Mouse (Mus musculus): ENCODE data around the gene Slc44a5. TPM values are rescaled to one million over a fixed set of nuclear protein-coding genes. Genes with fewer than 3 reads are reported as not detected.

The Slc44a5 gene
- polyA plus RNA-seq, 1 experiment = 0.05 TPM

- WGBS = 78% methylated on average over 4 of the region's 4 CpGs
- DNase-seq = no peak
Measured at GRCm38 (mm10) chr3:153947271-153947670, 26.0 kb upstream of the Slc44a5 start.

GRCm38 (mm10) chr3:153948176-153948575 is 25.1 kb upstream of the Slc44a5 start:
- no peak for DNase-seq
- WGBS = 86% methylated on average over 2 of the region's 2 CpGs
- H3K4me3 ChIP-seq (ENCODE audit: control insufficient read depth, insufficient read depth, low read length) = no peak overlapping the region
- H3K4me1 ChIP-seq (replicated peaks; ENCODE audit: control insufficient read depth, insufficient read depth, low read length) = 0 out of 2 replicates have a peak, but pooled peaks cover 6% of the 10 kb centered on the region
- no peak overlapping the region for H3K27ac ChIP-seq (ENCODE audit: control insufficient read depth, insufficient read depth, low read length)
- no peaks in the 10 kb centered on the region for H3K36me3 ChIP-seq (ENCODE audit: control insufficient read depth, insufficient read depth, low read length)
- TF ChIP-seq CTCF (IDR thresholded peaks at IDR 0.05; ENCODE audit: borderline replicate concordance, control insufficient read depth, extremely low read depth, insufficient read depth, low read length, poor library complexity) = no peak
- no peak for TF ChIP-seq POLR2A (IDR thresholded peaks at IDR 0.05; ENCODE audit: control insufficient read depth, extremely low read depth, insufficient read depth, low read length, poor library complexity)
- H3K27me3 ChIP-seq (ENCODE audit: control insufficient read depth, insufficient read depth, low read length) = no peaks in the 10 kb centered on the region

More at GRCm38 (mm10) chr3:153947271-153947670, 26.0 kb upstream of the Slc44a5 start:
- TF ChIP-seq POLR2A (IDR thresholded peaks at IDR 0.05; ENCODE audit: control insufficient read depth, extremely low read depth, insufficient read depth, low read length, poor library complexity) = no peak
- no peak for TF ChIP-seq CTCF (IDR thresholded peaks at IDR 0.05; ENCODE audit: borderline replicate concordance, control insufficient read depth, extremely low read depth, insufficient read depth, low read length, poor library complexity)
- H3K36me3 ChIP-seq (ENCODE audit: control insufficient read depth, insufficient read depth, low read length) = no peaks in the 10 kb centered on the region
- 0 out of 2 replicates have a peak, but pooled peaks cover 7% of the 10 kb centered on the region for H3K4me1 ChIP-seq (replicated peaks; ENCODE audit: control insufficient read depth, insufficient read depth, low read length)
- H3K4me3 ChIP-seq (ENCODE audit: control insufficient read depth, insufficient read depth, low read length) = no peak overlapping the region
- H3K27ac ChIP-seq (ENCODE audit: control insufficient read depth, insufficient read depth, low read length) = no peak overlapping the region
- no peaks in the 10 kb centered on the region for H3K27me3 ChIP-seq (ENCODE audit: control insufficient read depth, insufficient read depth, low read length)

- no peaks in the 10 kb centered on the region for H3K36me3 ChIP-seq (ENCODE audit: control insufficient read depth, insufficient read depth, low read length)
- WGBS = 40% methylated on average over 5 of the region's 5 CpGs
- H3K4me1 ChIP-seq (replicated peaks; ENCODE audit: control insufficient read depth, insufficient read depth, low read length) = no peaks in the 10 kb centered on the region
- no peaks in the 10 kb centered on the region for H3K27me3 ChIP-seq (ENCODE audit: control insufficient read depth, insufficient read depth, low read length)
- no peak for DNase-seq
- TF ChIP-seq POLR2A (IDR thresholded peaks at IDR 0.05; ENCODE audit: control insufficient read depth, extremely low read depth, insufficient read depth, low read length, poor library complexity) (no peak), CTCF (IDR thresholded peaks at IDR 0.05; ENCODE audit: borderline replicate concordance, control insufficient read depth, extremely low read depth, insufficient read depth, low read length, poor library complexity) (no peak)
- H3K4me3 ChIP-seq (ENCODE audit: control insufficient read depth, insufficient read depth, low read length) = no peak overlapping the region
- no peak overlapping the region for H3K27ac ChIP-seq (ENCODE audit: control insufficient read depth, insufficient read depth, low read length)
Measured at GRCm38 (mm10) chr3:153957916-153958315, 15.3 kb upstream of the Slc44a5 start.

GRCm38 (mm10) chr3:153959035-153959730 is 14.1 kb upstream of the Slc44a5 start:
- Histone ChIP-seq H3K36me3 (ENCODE audit: control insufficient read depth, insufficient read depth, low read length) (no peaks in the 10 kb centered on the region), H3K27ac (ENCODE audit: control insufficient read depth, insufficient read depth, low read length) (no peak overlapping the region), H3K4me3 (ENCODE audit: control insufficient read depth, insufficient read depth, low read length) (no peak overlapping the region), H3K4me1 (replicated peaks; ENCODE audit: control insufficient read depth, insufficient read depth, low read length) (no peaks in the 10 kb centered on the region), H3K27me3 (ENCODE audit: control insufficient read depth, insufficient read depth, low read length) (no peaks in the 10 kb centered on the region)
- peak; percentile 20 for DNase-seq
- 96% methylated on average over 1 of the region's 1 CpGs for WGBS
- no peak for TF ChIP-seq CTCF (IDR thresholded peaks at IDR 0.05; ENCODE audit: borderline replicate concordance, control insufficient read depth, extremely low read depth, insufficient read depth, low read length, poor library complexity)
- no peak for TF ChIP-seq POLR2A (IDR thresholded peaks at IDR 0.05; ENCODE audit: control insufficient read depth, extremely low read depth, insufficient read depth, low read length, poor library complexity)

- Histone ChIP-seq H3K27me3 (ENCODE audit: control insufficient read depth, insufficient read depth, low read length) (no peaks in the 10 kb centered on the region), H3K4me3 (ENCODE audit: control insufficient read depth, insufficient read depth, low read length) (no peak overlapping the region), H3K4me1 (replicated peaks; ENCODE audit: control insufficient read depth, insufficient read depth, low read length) (no peaks in the 10 kb centered on the region), H3K27ac (ENCODE audit: control insufficient read depth, insufficient read depth, low read length) (no peak overlapping the region), H3K36me3 (ENCODE audit: control insufficient read depth, insufficient read depth, low read length) (no peaks in the 10 kb centered on the region)
- TF ChIP-seq CTCF (IDR thresholded peaks at IDR 0.05; ENCODE audit: borderline replicate concordance, control insufficient read depth, extremely low read depth, insufficient read depth, low read length, poor library complexity) = no peak
- TF ChIP-seq POLR2A (IDR thresholded peaks at IDR 0.05; ENCODE audit: control insufficient read depth, extremely low read depth, insufficient read depth, low read length, poor library complexity) = no peak
- no peak for DNase-seq
- WGBS = 96% methylated on average over 9 of the region's 9 CpGs
Measured at GRCm38 (mm10) chr3:153959731-153960207, 13.5 kb upstream of the Slc44a5 start.

GRCm38 (mm10) chr3:153960884-153961283 is 12.4 kb upstream of the Slc44a5 start:
- TF ChIP-seq CTCF (IDR thresholded peaks at IDR 0.05; ENCODE audit: borderline replicate concordance, control insufficient read depth, extremely low read depth, insufficient read depth, low read length, poor library complexity) = no peak
- no peak for TF ChIP-seq POLR2A (IDR thresholded peaks at IDR 0.05; ENCODE audit: control insufficient read depth, extremely low read depth, insufficient read depth, low read length, poor library complexity)

More at GRCm38 (mm10) chr3:153960884-153961283, 12.4 kb upstream of the Slc44a5 start:
- H3K36me3 ChIP-seq (ENCODE audit: control insufficient read depth, insufficient read depth, low read length) = no peaks in the 10 kb centered on the region
- H3K4me1 ChIP-seq (replicated peaks; ENCODE audit: control insufficient read depth, insufficient read depth, low read length) = no peaks in the 10 kb centered on the region
- no peak overlapping the region for H3K4me3 ChIP-seq (ENCODE audit: control insufficient read depth, insufficient read depth, low read length)
- WGBS = 76% methylated on average over 2 of the region's 2 CpGs
- H3K27ac ChIP-seq (ENCODE audit: control insufficient read depth, insufficient read depth, low read length) = no peak overlapping the region
- H3K27me3 ChIP-seq (ENCODE audit: control insufficient read depth, insufficient read depth, low read length) = no peaks in the 10 kb centered on the region
- DNase-seq = no peak

All from thymus, adult 2 months (tissue).